Mouse (Mus musculus): ENCODE data around the gene Slc22a30. TPM values are rescaled to one million over a fixed set of nuclear protein-coding genes. Genes with fewer than 3 reads are reported as not detected.

Slc22a30 gene
- not detected for polyA plus RNA-seq (2017; shearing (Covaris generic))

GRCm38 (mm10) chr19:8405011-8405410 is at the start of gene Slc22a30:
Gene Slc22a30, minus strand, starts transcription at chr19:8405111.

Other genes with a start within 250 kb of the Slc22a30 start
- gene Slc22a29, start 186.2 kb downstream of the Slc22a30 start, polyA plus RNA-seq (2017; shearing (Covaris generic)) = not detected
- 0.62 TPM for gene Slc22a8, start 186.1 kb upstream of the Slc22a30 start, polyA plus RNA-seq (2017; shearing (Covaris generic))
- not detected for gene Slc22a6, start 212.9 kb upstream of the Slc22a30 start, polyA plus RNA-seq (2017; shearing (Covaris generic))

Measured in effector memory CD4-positive, alpha-beta T cell, adult 7 months (primary cell).